Mouse (Mus musculus): ENCODE data around the gene Smap1. TPM values are rescaled to one million over a fixed set of nuclear protein-coding genes. Genes with fewer than 3 reads are reported as not detected.

Smap1 gene
- polyA plus RNA-seq, 1 experiment: 4.5 TPM

GRCm38 (mm10) chr1:23948778-23949699 lies 26.9 kb upstream of the Smap1 start:
- Histone ChIP-seq H3K27me3 (ENCODE audit: control insufficient read depth) (no peaks in the 10 kb centered on the region), H3K4me3 (replicated peaks) (no peak overlapping the region), H3K9me3 (ENCODE audit: control insufficient read depth, low read length) (no peaks in the 10 kb centered on the region; the same call in 1 of the 2 replicates), H3K36me3 (ENCODE audit: control insufficient read depth) (no peaks in the 10 kb centered on the region), H3K4me1 (ENCODE audit: control insufficient read depth) (no peaks in the 10 kb centered on the region; the same call in 1 of the 2 replicates)
- TF ChIP-seq TAL1 (IDR thresholded peaks at IDR 0.05; ENCODE audit: low read length) (no peak), GATA1 (IDR thresholded peaks at IDR 0.05; ENCODE audit: low read length) (no peak)

DNA sequence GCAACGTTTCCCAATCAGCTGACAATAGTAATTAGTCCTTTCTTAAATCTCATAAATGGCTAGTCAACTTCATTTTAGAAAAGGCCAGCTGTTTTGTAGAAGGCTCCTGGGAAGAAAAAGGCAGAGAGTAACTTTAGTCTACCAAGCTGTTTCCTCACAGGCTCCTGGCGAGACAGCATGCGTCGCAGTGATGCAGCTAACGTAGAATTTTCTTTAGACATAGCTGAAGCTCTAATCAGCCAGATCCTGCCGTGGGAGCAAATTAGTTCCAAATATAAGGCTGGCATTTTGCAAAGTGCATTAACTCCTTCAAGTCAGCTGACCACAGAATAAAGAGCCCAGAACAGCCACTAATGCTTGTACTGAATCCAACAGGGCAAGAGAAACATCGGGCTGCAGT lies 26.2 kb upstream of the Smap1 start:
- no peaks in the 10 kb centered on the region for H3K36me3 ChIP-seq (ENCODE audit: control insufficient read depth)
- no peaks in the 10 kb centered on the region; the same call in 1 of the 2 replicates for H3K9me3 ChIP-seq (ENCODE audit: control insufficient read depth, low read length)
- no peak overlapping the region for H3K4me3 ChIP-seq (replicated peaks)
- no peaks in the 10 kb centered on the region; the same call in 1 of the 2 replicates for H3K4me1 ChIP-seq (ENCODE audit: control insufficient read depth)
- no peaks in the 10 kb centered on the region for H3K27me3 ChIP-seq (ENCODE audit: control insufficient read depth)
- no peak for TF ChIP-seq GATA1 (IDR thresholded peaks at IDR 0.05; ENCODE audit: low read length)
- TF ChIP-seq TAL1 (IDR thresholded peaks at IDR 0.05; ENCODE audit: low read length): no peak

DNA sequence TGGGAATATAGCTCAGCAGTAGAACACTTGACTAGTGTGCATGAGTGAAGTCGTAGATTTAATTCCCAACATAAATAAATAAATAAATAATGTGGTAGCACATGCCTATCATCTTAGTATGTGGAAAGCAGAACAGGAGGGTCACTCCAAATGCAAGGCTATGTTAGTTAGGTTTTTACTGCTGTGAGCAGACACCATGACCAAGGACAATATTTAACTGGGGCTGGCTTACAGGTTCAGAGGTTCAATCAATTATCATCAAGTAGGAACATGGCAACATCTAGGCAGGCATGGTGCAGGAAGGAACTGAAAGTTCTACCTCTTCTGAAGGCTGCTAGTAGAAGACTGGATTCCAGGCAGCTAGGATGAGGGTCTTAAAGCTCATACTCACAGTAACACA lies 22.0 kb upstream of the Smap1 start:
- Histone ChIP-seq H3K36me3 (ENCODE audit: control insufficient read depth) (no peaks in the 10 kb centered on the region), H3K4me3 (replicated peaks) (no peak overlapping the region), H3K9me3 (ENCODE audit: control insufficient read depth, low read length) (no peaks in the 10 kb centered on the region), H3K4me1 (ENCODE audit: control insufficient read depth) (no peaks in the 10 kb centered on the region), H3K27me3 (ENCODE audit: control insufficient read depth) (no peaks in the 10 kb centered on the region)
- TF ChIP-seq TAL1 (IDR thresholded peaks at IDR 0.05; ENCODE audit: low read length) (no peak), GATA1 (IDR thresholded peaks at IDR 0.05; ENCODE audit: low read length) (no peak)

DNA sequence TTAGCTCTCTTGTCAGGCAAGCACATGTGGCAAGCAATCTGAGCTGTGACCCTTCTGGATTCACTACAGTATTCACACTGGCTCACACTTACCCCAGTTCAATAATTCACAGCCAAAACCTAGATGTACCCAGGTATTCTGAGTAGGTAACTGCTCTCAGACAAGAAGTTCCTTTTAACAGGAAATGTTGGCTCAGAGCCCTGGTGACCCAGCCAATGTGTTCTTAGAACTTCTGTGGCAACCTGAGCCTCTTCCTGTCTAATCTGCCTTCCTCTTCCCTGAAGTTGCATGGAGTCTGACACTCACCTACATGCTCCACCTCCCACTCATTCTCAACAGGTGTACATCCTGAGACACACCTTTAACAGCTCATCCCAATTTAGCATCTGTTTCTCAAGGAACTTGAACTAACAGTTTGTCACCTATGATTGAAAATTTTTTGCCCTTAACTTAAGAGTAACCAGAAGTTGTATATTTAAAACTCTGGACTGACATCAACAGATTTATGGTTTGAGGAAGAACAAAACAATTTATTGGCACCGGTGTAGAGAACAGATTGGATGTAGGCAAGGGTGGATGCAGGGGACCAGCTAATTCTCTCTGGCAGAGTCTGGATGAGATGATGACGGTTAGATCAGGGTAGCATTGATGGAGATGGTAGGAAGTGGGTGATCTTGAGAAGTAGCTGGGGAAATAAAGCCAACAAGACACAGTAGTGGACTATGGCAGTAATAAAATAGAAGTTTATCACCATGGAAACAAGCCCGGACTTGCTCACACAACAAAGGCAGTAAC lies 21.2 kb upstream of the Smap1 start:
- TF ChIP-seq TAL1 (IDR thresholded peaks at IDR 0.05; ENCODE audit: low read length): no peak
- no peak for TF ChIP-seq GATA1 (IDR thresholded peaks at IDR 0.05; ENCODE audit: low read length)
- Histone ChIP-seq H3K27me3 (ENCODE audit: control insufficient read depth) (no peaks in the 10 kb centered on the region), H3K36me3 (ENCODE audit: control insufficient read depth) (no peaks in the 10 kb centered on the region), H3K9me3 (ENCODE audit: control insufficient read depth, low read length) (no peaks in the 10 kb centered on the region), H3K4me3 (replicated peaks) (no peak overlapping the region), H3K4me1 (ENCODE audit: control insufficient read depth) (no peaks in the 10 kb centered on the region)

GRCm38 (mm10) chr1:23935408-23935762 lies 13.3 kb upstream of the Smap1 start:
- Histone ChIP-seq H3K36me3 (ENCODE audit: control insufficient read depth) (no peaks in the 10 kb centered on the region), H3K4me3 (replicated peaks) (no peak overlapping the region), H3K9me3 (ENCODE audit: control insufficient read depth, low read length) (no peaks in the 10 kb centered on the region), H3K4me1 (ENCODE audit: control insufficient read depth) (no peaks in the 10 kb centered on the region), H3K27me3 (ENCODE audit: control insufficient read depth) (no peaks in the 10 kb centered on the region)
- TF ChIP-seq GATA1 (IDR thresholded peaks at IDR 0.05; ENCODE audit: low read length): no peak
- TF ChIP-seq TAL1 (IDR thresholded peaks at IDR 0.05; ENCODE audit: low read length): no peak

DNA sequence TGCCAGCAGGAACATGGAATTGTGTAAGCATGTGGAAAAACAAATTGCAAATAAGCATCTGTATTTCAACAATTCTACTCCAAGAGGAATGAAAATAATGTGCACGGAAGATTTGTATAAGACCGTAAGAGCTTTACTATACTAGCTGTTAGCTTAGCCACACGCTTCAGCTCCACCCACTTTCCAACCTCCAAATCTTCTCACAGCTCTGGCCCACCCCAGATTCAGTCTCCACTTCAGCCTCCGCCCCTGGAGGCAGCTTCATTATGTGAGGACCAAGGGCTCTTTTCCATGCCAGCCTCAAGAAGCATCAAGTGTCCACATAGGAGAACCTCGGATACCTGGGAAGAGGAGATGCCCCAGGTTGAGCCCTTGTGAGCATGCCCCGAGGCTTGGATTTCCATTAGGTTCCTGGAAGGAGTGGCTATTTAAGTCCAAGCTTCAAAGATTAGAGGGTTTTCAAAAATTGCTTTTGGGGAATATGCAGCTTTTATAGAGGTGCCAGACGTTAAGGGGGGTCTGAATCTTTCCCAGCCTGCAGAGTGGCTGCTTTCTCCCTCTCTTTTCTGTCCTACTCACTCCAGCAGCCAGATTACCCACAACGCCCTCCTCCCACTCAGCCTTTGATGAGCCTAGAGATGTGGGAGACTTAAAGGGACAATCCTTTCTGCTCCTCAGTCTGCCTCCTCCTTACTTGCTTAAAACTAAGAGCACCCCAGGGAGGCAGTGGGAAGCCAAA lies 12.7 kb upstream of the Smap1 start:
- H3K4me1 ChIP-seq (ENCODE audit: control insufficient read depth): no peaks in the 10 kb centered on the region
- H3K9me3 ChIP-seq (ENCODE audit: control insufficient read depth, low read length): no peaks in the 10 kb centered on the region
- H3K4me3 ChIP-seq (replicated peaks): no peak overlapping the region
- H3K27me3 ChIP-seq (ENCODE audit: control insufficient read depth): no peaks in the 10 kb centered on the region
- H3K36me3 ChIP-seq (ENCODE audit: control insufficient read depth): no peaks in the 10 kb centered on the region
- TF ChIP-seq TAL1 (IDR thresholded peaks at IDR 0.05; ENCODE audit: low read length): no peak
- no peak for TF ChIP-seq GATA1 (IDR thresholded peaks at IDR 0.05; ENCODE audit: low read length)

DNA sequence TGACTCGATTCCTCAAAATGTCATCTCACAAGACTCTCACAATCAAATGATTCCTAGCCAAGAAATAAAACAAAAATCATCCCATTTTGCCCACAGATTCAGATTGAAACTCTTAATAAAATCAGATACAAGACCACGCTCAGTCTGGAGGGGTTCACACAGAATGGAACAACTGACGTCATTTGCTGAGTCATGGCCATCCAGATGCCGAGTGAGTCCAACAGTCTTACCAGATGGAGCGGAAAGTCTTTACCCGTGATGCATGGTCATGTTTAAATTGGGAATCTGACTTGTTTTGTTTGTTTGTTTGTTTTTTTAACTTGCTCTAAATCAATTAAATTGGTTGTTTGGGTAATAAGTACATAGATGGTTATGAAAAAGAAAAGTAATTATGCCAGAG lies 7.3 kb upstream of the Smap1 start:
- Histone ChIP-seq H3K9me3 (ENCODE audit: control insufficient read depth, low read length) (peaks cover 6% of the 10 kb centered on the region), H3K36me3 (ENCODE audit: control insufficient read depth) (no peaks in the 10 kb centered on the region), H3K4me3 (replicated peaks) (no peak overlapping the region), H3K4me1 (ENCODE audit: control insufficient read depth) (no peaks in the 10 kb centered on the region), H3K27me3 (ENCODE audit: control insufficient read depth) (no peaks in the 10 kb centered on the region)
- TF ChIP-seq GATA1 (IDR thresholded peaks at IDR 0.05; ENCODE audit: low read length) (no peak), TAL1 (IDR thresholded peaks at IDR 0.05; ENCODE audit: low read length) (no peak)

DNA sequence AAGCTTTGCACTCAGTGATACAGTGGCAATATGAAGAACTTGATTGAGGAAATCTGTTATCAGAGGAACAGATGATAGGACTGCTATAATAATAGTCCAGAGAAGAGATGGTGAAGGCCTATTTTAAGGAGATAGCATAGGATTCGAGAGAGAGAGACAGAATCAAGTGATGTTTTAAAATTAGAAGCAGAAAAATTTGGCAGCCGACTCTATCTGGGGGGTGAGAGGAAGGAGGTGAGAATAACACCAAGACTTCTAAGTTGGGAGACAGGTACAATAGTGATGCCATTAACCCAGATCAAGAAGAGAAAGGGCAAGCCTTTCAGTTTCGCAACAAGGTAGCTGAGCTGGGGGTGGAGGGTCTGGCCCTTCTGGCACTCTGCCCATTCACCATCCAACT lies 6.3 kb upstream of the Smap1 start:
- no peak for TF ChIP-seq TAL1 (IDR thresholded peaks at IDR 0.05; ENCODE audit: low read length)
- TF ChIP-seq GATA1 (IDR thresholded peaks at IDR 0.05; ENCODE audit: low read length): no peak
- no peaks in the 10 kb centered on the region for H3K27me3 ChIP-seq (ENCODE audit: control insufficient read depth)
- H3K36me3 ChIP-seq (ENCODE audit: control insufficient read depth): no peaks in the 10 kb centered on the region
- H3K4me1 ChIP-seq (ENCODE audit: control insufficient read depth): peaks cover 5% of the 10 kb centered on the region
- H3K4me3 ChIP-seq (replicated peaks): no peak overlapping the region
- H3K9me3 ChIP-seq (ENCODE audit: control insufficient read depth, low read length): peaks cover 6% of the 10 kb centered on the region

All from erythroblast, embryonic 14.5 days (primary cell).